Mouse (Mus musculus) gastrocnemius, postnatal 10 days (tissue): ENCODE measurements at regions not wholly inside any gene's neighbourhood (a gene's known extent, or its start where the extent isn't known, plus 50 kb on each side); places are given as distances from the start of the nearest gene placed in this dataset.
A peak's percentile ranks its signal among the peaks of the same experiment; 100 is the strongest.

Source experiments
- DNase-seq: peaks from one replicate; pipeline ENCODE4 v3.0.0; 2021; ENCODE audit warnings: mixed read lengths

DNA sequence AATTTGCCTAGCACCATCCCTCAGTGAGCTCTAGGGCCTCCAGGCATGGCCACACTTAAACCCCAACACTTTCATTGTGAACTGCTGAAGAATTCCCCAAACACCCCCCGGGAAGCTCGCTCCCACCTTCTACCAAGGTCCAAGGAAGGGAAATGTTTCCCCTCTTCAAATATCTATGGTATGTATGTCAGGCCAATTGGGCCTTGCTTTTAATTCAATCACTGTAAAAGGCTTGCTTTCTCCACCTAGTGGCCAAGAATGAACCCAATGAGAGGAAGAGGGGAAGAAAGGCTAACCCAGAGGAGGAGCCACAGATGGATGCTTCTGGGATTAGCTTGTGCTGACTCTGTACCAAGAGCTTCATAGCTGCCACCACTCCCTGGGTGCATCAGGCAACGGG, 336.3 kb upstream of the Tgfbr2 start:
- no peak for DNase-seq

DNA sequence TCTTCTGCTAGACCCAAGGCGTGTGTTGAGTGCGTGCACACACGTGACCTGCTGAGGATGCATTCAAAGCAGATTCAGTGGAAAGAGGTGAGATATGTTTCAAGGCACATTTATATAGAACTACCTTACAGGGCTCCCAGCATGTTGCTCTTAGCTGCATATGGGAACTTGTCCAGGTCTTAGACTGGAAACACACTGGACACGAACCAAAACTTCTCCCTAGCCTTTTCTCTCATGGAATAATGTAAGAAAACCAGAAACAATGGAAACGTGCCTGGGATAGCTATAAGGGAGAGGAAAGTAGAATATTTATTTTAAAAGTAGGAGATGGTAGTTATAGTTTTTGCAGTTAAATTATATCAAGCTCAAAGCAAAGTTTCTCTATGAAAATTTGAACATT, 332.6 kb upstream of the Tgfbr2 start:
- no peak for DNase-seq

DNA sequence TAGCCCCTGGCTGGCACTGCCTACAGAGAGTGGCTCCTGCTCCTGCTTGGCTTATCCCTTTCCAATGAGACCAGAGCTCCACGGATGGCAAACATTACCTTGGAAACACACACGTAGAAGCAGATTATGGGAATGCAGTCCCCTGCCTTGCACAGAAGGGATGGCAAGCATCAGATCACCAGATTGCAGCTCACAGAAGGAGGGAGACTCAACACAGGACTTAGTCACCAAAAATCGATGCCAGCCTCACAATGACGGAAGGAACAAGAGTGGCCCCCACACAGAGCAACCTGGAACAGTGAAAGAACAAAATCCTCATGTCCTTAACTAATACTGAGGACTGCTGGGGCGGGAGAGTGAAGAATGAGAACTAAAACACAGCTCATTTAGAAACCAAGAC, 327.7 kb upstream of the Tgfbr2 start:
- DNase-seq: no peak

DNA sequence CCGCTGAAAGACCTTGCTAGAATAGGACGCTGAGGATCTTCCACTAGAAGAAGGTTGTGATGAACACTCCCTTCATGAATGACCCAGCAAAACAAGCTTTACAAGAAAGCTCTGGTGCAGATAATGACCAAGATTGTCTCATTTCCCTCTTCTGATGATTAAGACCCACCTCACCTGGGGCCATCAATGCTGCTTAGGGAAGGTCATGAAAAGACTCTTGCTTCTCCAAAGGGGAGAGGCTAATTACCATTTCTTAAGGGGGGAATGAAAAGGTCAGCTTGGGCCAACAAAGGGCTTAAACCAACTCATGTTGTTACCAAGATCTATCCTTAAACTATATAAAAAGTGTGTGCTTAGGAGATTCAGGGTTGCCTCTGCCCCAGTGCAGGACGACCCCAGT, 325.8 kb upstream of the Tgfbr2 start:
- no peak for DNase-seq

DNA sequence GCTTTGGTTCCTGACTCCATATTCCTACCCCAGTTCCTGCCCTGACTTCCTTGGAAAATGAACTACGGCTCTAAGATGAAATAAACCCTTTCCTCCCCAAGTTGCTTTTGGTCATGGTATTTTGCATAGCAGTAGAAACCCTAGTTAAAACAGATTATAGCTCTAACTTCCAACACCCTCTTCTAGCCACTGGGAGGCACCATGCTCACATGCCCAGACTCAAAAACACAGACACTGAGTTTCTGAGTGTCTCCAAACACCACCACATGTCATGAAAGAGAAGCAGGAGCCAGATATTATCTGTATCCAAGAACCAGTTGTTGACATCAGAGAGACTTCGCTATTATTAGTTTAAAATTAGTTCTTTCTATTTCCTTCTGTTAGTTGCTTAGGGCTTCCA, 316.1 kb upstream of the Tgfbr2 start:
- no peak for DNase-seq

DNA sequence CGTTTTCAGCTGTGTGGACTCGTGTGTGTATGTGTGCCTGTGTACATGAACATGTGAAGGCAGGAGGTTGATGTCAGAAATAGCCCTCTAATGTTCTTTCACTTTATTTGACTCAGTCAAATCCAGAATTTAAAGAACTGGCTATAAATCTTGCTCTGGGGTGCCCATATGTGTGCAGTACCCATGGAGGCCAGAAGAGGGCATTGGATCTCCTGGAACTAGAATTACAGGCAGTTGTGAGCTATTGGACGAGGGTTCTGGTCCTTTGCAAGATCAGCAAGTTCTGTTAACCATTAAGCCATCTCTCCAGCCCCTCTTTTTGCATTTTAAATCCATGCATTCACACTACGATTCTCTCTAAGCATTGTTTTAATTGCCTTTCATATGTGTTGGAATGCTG, 314.6 kb upstream of the Tgfbr2 start:
- peak; percentile 21 for DNase-seq

DNA sequence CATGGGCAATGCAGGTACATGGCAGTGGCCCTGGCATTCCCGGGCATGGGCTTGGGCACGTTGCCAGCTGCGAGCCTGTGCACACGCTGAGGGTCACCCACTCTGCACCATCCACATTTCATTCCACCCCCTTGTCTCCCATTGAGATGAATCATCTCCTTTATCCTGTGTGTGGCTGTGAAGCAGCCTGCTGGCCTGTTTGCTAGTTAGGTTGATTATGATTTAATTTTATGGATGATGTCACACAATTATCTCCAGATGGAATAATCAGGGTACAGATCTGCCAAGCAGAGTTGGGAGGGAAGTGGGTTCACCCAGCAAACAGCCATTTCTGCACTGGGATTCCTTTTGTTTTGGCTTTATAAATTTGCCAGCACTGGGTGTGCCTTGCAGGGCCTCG, 314.1 kb upstream of the Tgfbr2 start:
- DNase-seq: no peak

DNA sequence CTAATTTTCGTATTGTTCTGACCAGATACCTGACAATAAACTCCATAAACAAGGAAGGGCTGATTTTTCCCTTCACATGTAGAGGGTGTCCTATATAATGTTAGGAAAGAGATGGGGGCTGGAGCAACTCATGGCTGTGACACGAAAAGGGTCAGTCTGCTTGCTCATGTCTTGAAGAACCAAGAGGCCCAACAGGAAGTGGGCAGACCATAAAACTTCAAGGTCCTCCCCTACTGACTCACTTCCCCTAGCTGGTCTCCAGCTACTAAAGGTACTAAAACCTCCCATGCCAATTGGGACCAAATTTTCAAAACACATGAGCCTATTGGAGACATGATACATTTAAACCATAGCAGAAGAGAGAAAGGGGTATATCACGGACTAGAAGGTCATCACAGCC, 302.1 kb upstream of the Tgfbr2 start:
- DNase-seq: no peak

DNA sequence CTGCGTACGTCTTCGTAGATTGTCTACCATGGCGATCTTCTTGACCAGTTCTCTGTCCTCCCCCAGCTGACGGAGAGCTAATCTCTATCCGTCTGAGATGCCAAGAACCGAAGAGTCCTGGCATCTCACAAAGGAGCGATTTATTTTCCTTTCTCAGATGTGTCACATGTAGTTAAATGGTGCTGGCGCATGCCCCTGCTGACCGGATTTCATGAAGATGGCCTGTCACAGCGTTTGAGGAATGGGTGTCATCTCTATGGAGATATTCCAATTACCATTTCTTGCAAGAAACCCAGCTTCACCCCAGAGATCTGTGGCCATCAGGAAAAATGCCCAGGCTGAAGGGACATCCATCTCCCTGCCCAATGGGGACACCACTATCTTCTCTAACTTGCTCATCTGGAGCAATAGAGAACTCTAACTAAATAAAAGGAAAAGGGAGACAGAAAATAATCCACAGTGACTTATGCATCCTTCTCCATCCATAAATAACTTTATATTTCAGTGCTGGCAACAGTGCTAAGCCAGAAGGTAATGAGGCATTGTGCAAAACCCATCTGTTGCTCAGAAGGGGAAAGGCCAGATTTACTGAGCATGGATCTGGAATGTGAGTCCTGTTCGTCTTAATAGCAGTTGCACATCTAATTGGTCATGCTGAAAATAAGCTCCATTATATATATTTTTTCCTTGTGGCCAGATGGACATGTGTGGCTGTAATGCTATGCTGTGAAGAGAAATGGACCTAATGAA, 300.2 kb upstream of the Tgfbr2 start:
- DNase-seq: no peak

DNA sequence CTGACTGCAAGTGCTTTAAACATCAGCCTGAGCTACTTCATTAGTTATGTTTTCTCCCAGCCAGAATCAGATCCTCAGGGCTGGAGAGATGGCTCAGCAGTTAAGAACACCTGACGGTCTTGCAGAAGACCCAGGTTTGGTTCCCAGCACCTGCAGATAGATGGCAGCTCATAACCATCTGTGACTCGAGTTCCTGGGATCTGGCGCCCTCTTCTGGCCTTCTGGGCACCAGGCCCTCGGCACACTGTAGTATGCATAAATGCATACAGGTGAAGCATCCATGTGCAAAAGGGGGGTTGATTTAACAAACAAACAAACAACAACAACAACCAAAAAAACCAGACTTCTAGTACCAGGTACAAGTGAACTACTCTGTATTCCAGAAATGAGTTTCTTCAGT, 297.7 kb upstream of the Tgfbr2 start:
- no peak for DNase-seq

DNA sequence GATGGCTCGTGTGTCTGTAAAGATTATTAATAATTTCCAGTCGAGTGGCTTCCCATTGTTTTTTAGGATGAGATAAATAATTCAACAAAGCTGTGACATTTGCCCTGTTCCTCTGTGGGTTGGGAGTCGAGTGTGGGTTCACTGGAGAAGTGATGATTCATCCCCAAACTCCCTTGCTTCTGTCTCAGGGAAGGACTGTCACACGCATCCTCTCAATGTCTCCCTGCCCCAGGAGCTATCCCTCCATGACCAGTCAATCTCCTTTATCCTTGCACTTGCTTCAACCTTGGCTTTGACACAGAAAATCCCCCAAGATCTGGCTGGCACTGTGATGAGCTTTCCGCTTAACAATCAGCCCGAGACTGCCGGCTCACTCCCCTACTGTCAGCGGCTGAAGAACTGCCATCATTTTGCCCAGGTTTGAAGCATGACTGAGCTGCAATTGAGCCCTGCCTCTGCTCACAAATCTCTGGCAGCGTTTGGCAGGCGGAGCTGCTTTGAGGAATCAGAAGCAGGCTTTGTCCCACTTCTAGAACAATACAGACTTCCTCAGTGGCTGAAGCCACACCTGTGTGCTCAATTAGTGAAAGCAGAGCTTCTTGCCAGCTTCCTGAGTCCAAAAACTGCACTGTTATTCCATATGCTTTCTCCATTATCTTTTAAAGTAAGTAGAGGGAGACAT, 293.6 kb upstream of the Tgfbr2 start:
- no peak for DNase-seq

DNA sequence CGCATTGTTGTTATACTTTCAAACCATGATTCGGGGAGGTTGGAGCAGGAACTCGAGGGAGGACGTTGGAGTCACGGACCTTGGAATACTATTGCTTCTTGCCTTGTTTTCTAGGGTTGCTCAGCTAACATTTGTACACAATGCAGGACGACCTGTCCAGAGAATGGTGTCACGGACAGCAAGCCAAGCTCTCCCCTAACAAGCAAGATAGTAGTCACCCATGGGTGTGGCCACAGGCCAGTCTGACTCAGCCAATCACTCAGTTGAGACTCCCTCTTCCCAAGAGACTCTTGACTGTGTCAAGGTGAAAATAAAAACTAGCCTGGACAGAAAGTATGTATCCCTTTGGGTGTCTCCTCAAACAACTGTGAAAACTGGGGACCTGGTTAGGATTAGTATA, 291.2 kb upstream of the Tgfbr2 start:
- DNase-seq: no peak

DNA sequence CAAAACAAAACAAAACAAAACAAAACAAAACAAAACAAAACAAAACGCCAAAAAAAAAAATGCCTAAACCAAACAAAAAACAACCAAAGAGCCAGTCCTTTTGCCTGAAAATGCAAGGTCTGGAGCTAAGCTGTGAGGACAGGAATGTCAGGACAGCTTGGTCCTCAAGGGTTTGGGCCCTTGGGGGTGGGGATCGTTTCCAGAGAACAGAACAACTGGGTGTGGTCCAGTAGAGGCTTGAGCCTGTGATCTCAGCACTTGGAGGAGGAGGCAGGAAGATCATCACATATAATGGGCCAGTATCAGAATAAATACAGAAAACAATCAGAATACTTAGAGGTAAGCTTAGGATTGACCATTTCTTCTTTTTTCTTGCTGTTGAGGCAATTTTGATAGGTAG, 289.5 kb upstream of the Tgfbr2 start:
- DNase-seq: no peak

DNA sequence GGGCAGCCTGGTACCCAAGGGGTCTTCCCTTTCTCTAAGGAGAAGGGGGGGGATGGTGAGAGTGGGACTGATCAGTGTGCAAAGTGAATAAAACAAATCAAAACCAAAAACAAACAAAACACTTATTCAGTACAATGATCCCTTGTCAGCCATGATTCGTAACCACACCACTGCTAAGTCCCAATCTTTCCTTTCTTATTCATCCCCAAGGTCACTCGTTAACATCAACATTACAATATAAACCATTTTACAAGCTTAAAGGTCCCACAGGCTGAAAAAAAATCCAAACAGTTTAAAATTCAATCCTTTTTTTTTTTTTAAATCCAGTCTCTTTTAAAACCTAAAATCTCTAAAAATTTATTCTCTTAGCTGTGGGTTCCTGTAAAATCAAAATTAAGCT, 287.1 kb upstream of the Tgfbr2 start:
- DNase-seq: no peak

DNA sequence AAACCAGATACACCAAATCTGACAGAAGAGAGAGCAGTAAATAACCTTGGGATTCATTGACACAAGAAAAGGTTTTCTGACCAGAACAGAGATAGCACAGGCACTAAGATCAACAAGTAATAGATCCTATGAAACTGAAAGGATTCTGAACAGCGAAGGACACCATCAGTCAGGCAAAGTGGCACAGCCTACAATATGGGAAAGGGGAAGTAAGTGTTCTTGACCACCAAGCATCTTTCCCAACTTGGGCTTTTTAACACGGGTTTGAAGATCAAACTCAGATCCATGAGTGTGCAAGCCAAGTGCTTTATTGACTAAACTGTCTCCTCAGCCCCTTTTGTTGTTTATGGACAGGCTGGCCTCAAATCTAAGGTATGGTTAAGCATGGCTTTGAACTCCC, 284.9 kb upstream of the Tgfbr2 start:
- no peak for DNase-seq

DNA sequence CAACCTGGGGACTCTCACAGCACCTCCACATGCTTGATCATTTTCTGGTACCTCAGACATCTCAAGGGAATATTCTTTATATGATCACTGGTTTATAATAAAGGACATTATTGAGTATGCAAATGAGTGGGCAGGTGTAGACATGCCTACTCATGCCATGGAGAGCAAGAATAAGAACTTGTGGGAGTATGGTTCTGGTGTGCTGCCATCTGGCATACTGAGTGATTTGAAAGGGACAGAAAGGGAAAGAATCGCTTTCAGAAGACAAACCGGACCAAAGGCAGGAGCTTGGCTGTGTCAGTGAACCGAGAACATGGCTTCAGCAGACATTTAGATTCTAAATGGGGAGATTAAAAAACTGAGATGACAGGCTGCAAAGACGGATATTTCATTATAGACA, 276.9 kb upstream of the Tgfbr2 start:
- DNase-seq: no peak

DNA sequence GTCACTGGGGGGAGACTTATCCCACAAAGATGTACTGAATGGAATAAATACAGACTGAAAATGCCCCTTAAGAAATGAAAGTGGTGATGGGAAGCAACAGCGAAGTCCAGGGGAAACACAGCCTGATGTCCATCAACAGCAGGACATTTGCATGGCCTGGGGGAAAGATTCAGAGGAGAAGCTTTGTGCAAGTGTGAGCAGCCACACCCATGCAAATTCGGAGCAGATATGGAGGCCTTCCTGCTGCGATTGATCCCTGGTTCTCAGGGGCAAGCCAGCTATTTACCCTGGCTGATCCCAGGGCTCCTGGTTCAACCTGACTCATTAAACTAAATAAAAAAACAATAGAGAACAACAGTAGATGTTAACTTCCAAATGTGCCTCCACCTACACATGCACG, 275.7 kb upstream of the Tgfbr2 start:
- DNase-seq: no peak

DNA sequence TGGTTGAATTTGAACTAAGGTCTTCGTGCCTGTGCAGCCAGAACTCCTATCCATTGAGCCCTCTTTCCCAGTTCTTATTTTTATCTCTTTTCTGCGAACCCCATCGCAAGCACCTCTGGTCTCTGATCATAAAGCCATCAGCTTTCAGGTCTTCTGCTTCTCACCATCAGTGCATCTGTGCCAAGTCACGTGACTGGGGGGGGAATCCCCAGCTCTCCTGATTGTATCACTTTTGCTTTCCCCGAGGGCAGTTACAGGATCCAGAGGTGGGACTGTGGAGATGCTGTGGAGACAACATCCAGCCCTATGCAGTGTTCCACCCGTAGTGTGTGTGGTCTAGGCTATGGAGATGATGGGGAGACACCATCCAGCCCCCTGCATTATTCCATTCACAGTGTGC, 272.6 kb upstream of the Tgfbr2 start:
- no peak for DNase-seq

DNA sequence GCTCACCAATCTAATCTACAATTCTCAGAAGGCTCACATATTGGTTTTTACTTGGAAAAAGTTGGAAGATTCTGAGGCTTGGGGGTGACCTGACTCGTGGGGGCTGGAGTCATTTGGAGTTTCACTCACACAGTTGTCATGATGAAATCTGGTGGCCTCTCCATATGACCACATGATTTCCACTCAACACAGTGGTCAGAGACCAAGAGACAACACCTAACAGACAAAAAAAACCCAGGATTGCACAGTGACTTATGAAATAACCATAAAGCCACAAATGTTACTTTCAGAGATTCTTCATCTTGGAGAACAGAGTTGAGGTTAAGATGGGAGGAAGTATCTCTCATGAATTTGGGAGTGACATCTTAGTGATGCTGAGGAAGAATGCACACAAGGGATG, 263.4 kb upstream of the Tgfbr2 start:
- DNase-seq: no peak

DNA sequence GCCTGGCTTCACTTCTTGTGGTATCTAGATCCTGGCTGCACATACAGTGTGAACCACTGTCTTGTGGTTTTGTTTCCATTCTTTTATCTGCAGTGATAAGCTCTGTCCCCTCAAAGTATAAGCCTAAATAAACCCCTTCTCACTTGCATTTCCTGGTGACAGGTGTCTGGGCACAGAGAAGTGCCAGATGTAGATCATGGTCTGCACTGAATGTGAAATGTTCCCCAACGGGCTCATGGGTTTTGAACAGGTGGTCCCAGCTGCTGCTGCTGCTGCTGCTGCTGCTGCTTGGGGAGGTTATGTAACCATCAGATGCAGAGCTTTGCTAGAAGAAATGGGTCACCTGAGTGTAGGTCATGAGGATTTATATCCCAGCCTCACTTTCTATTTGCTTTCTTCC, 259.3 kb upstream of the Tgfbr2 start:
- no peak for DNase-seq

DNA sequence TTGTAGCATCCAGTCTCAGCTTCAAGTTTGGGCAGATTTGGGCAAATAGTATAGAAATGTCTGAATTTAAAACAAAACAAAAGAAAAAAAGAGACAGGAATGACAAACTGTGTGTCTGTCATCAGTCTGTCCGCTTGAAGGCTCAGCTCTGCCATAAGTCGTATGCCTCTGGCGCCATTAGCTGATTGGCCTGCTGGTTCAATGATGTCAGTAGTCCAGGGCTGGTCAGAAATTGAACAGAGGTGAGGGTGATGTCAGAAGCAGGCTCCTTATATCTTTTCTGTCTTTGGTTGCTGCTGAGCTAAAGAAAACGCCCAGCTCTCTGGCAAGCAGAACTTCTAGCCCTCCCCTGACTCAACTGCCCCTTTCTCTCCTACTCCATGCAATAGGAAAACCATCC, 253.9 kb upstream of the Tgfbr2 start:
- no peak for DNase-seq

DNA sequence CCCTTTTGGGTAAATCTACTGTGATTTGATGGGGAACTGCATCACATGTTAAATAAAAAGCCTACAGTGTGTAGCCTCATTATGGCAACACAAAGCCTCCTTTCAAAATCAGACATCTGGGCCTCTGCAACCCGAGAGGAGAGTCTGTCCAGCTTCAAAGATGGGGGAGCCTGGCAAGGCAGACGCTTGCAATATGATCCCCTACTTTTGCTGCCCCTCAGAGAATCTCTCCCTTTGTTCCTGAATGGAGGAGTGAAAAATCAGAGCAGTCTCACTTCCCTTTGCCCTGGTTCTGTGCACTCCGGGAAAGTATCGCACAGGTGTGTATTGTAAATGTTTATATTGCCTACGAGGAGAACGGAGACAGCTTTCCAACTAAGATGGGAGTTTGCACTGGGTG, 253.3 kb upstream of the Tgfbr2 start:
- DNase-seq: no peak

DNA sequence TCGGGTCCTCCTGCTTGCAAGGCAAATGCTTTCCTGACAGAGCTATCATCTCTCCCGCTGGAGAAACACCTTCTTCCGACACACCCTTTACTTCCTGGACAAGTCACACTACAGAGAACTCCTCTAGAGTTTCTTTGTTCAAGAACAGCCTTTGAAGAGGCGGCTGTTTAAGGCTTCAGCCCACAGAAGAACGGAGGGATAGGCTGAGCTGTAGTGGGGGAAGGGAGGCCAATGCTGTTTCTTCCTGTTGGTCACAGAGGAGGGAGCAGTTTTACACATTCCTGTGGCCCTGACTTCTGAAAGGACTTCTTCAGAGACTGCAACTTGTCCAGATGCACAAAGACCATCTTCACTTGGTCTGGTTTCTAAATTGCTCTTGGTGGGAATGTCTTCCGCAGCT, 252.1 kb upstream of the Tgfbr2 start:
- DNase-seq: peak; percentile 18

DNA sequence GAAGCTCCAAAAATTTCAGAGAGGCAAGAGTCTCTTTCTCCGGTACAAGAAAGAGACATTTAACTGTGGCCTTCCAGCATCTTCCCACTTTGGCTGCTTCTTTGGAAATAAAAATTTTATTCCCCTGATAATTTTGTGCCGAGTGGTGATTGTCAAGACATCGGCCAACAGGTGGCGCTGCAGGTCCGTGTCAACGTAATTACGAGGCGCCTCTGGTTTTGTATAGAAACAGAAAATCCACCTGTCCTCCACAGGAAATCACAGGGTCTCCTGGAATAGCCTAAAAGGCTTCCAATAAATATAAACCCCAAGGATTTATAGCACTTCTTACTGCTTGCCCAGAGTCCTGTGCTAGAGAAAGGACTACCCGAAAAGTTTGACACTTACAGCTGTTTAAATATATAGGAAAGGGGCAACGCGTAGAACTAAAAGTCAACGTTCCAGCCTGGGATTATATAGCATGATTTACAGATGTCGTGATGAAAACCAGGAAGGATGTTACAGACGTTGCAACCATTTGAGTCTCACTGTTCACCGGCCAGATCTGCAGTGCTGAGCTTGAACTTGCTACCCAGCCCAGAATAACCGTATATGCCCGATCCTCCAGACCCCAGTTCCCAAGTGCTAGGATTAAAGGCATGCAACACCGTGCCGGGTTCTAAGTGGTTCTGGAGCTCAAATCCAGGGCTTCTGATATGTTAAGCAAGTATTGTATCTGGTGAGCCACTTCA, 251.3 kb upstream of the Tgfbr2 start:
- peak; percentile 92 for DNase-seq
